Mouse (Mus musculus) stomach, postnatal 0 days (tissue): Measurements from ENCODE around the gene Patj.

Experiments
- CTCF ChIP-seq: IDR thresholded peaks from 2 replicates; pipeline ENCODE4 v1.5.1; 2016; ENCODE audit warnings: antibody characterized with exemption, low read depth, mild to moderate bottlenecking, moderate library complexity
- EP300 ChIP-seq: optimal IDR thresholded peaks from 2 replicates; pipeline ENCODE3; 2016; ENCODE audit warnings: antibody characterized with exemption

- TF ChIP-seq EP300: no peak
- no peak for TF ChIP-seq CTCF
These were observed 60.3 kb downstream of the Patj start for GRCm38 (mm10) chr4:98455910-98456309.
